Mouse (Mus musculus) cerebellum, postnatal 4 days (tissue): ENCODE results near the gene Gsg1l.

Experiments used
- DNase-seq, 2 experiments: peaks; one replicate each; pipeline ENCODE4 v3.0.0; 2022; ENCODE audit warnings: low spot score in 2 of 2, mixed read lengths in 1 of 2

The Gsg1l gene

DNA sequence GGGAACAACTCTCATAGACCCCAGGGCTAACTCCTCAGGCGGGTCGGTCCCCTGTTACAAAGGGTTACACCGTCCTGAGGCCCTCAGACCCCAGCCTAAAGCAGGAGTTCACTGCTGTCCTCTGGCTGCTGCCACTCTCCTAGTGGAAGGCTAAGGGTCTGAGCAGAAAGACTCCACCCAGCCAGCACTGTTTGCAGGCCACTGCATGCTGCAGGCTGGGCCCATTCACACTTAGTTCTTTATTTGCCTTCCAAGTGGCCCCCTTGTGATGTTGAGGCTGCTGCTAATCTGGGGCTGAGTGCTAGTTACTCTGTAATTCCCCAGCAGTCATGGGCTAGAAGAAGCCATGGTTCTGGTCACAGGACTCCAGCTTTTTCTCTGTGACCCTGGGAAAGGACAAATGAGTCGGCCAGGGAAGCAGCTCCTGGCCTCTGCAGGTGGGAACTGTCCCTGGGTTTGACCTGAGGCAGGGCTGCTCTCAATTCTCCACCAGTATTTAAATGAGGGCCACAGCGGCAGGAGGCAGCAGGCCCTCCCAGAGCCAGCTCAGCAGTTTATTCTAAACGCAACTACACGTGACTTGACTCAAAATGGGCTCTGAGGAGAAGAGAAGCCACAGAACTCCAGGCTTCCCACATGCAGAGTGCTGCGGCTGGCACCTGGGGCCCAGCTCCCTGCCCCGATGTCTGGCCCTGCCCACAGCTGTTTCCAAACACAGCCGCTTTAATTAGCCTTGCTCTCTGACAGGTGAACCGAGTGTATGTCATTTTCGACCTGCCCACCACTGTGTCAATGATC, 210.6 kb downstream of the Gsg1l start:
- no peak for DNase-seq

DNA sequence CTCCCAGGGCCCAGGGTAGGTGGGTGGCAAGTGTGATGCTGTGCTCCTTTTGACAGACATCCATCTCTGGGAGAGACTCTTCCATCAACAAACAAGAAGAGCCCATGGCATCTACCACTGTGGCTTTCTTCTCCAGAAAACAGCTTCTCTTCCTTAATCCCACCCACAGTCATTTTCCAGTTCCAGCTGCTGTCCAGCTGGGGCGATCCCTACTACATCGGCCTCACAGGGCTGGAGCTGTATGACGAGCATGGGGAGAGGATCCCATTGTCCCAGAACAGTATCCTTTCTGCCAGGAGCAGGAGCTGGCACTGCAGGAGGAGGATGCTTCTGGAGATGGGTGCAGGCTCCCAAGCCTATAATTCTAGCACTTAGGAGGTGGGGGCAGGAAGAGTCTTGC, 213.6 kb downstream of the Gsg1l start:
- no peak for DNase-seq

DNA sequence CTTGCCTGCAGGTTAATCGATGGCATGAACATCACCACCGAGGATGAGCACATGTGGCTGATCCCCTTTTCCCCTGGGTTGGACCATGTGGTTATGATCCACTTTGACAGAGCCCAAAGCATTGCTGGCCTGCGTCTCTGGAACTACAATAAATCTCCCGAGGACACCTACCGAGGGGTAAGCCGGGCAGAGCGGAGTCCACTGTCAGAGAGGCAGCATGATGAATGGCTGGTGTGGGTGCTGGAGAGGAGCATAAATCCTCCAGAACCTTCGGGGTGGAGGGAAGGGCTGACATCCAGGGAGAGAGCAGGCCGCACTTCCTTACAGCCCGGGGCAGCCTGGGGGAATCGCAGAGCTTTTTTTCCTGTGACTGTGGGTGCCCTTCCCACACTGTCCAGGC, 217.0 kb downstream of the Gsg1l start:
- DNase-seq, result no peak

GRCm38 (mm10) chr7:125864026-125864425, 218.2 kb downstream of the Gsg1l start:
- DNase-seq, result no peak

- DNase-seq, result no peak
These were observed 221.8 kb downstream of the Gsg1l start for GRCm38 (mm10) chr7:125860421-125860820.

DNA sequence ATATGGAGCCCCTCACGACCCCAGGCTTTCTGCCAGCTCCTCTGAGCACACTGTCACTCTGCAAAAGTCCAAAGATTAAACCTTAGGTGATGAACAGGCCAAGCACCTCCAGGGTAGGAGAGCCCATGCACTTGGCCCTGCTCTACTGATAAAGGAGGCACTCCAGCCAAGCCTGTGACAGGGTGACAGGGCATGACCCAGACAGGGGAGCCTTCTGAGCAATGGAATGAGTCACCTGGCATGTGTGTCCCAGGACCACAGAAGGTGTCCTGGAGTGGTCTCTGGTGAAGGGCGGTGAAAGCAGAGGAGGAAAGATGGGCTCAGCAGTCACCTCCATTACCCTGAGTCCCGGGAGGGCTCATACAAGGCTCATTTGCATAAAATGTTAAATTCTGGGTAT, 222.6 kb downstream of the Gsg1l start:
- DNase-seq, result no peak

DNA sequence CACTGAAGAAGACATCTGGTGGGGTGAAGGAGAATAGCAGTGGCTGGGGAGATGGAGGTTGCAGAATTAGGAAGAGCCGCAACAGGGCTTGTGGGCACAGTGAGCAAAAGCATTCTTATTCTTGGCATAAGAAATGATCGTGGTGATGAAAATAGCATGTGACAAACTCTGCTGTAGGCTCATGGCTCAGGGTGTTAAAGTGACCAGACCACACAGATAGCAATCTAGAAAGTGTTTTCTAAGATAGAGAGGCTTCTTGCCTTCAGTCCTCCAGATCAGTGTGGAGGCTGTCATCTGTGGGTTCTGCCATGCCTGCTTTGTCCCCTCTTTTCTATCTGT, 234.7 kb downstream of the Gsg1l start:
- no peak for DNase-seq

DNA sequence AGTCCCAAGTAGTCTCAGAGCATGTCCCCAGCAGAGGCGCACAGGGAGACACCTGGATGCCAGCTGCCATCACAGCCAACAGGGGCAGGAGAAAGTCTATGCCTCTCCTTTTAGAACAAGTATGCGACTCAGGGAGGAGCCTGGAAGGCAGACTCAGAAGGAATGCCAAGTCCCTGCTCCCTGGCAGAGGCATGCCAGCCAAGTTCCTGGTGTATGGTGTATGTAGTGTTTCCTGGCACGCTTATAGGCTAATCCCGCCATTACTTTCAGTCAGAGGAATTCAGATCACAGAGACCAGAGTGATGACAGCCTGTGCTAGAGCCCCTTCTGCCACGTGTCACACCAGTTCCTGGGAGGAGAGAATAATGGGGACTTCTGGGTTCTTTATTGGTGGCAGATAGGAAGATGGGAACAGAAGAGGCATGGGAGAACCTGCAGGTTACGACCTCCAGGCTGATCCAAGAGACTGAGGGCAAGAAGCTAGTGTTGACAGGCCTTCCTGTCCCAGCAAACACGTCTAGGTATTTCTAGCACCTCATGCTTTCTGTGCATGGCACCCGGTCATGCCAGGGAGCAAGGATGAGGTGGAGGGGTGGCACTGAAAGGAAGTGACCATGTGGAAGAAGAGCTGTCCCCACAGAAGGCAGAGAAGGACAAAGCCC, 235.2 kb downstream of the Gsg1l start:
- no peak for DNase-seq

GRCm38 (mm10) chr7:125845611-125846010, 236.6 kb downstream of the Gsg1l start:
- DNase-seq, result no peak

DNA sequence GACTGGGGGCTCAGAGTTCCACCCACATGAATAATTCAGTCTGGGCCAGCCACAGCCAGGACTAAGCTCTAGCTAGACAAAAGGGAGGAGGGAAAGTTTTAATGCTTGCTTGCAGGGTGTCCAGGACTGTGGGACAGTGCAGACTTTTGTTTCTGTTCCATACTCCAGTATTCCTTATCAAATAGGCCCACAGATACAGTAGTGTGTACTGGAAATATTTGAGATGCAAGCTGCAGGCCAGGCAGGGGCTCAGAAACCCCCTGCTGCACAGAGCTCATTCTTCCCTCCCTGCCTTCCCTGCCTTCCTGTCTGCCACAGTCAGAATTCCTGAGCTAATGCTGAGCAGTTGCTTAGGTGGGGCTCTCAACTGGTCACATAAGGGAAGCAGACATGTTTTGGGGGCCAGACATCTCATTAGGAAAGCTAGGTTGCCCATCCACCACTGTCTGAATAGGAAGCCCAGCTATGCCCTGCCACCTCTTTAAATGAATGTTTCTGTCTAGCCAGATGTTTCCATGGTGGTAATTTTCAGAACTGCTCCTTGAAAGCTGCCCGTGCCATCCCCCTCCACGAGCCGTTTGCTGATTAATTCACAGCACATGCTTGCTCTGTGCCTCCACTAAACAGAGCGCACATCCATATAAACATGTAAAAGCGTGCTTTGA, 244.0 kb downstream of the Gsg1l start:
- no peak for DNase-seq

- no peak for DNase-seq
These were observed 248.7 kb downstream of the Gsg1l start for GRCm38 (mm10) chr7:125833471-125833870.

GRCm38 (mm10) chr7:125832767-125833166, 249.4 kb downstream of the Gsg1l start:
- no peak for DNase-seq

- DNase-seq, result no peak
These were observed 253.0 kb downstream of the Gsg1l start for GRCm38 (mm10) chr7:125829121-125829666.

GRCm38 (mm10) chr7:125828561-125828960, 253.7 kb downstream of the Gsg1l start:
- DNase-seq, result no peak
